Mouse (Mus musculus): ENCODE measurements around the gene Pdrg1.
A peak's percentile ranks its signal among the peaks of the same experiment; 100 is the strongest.

Gene Pdrg1

DNA sequence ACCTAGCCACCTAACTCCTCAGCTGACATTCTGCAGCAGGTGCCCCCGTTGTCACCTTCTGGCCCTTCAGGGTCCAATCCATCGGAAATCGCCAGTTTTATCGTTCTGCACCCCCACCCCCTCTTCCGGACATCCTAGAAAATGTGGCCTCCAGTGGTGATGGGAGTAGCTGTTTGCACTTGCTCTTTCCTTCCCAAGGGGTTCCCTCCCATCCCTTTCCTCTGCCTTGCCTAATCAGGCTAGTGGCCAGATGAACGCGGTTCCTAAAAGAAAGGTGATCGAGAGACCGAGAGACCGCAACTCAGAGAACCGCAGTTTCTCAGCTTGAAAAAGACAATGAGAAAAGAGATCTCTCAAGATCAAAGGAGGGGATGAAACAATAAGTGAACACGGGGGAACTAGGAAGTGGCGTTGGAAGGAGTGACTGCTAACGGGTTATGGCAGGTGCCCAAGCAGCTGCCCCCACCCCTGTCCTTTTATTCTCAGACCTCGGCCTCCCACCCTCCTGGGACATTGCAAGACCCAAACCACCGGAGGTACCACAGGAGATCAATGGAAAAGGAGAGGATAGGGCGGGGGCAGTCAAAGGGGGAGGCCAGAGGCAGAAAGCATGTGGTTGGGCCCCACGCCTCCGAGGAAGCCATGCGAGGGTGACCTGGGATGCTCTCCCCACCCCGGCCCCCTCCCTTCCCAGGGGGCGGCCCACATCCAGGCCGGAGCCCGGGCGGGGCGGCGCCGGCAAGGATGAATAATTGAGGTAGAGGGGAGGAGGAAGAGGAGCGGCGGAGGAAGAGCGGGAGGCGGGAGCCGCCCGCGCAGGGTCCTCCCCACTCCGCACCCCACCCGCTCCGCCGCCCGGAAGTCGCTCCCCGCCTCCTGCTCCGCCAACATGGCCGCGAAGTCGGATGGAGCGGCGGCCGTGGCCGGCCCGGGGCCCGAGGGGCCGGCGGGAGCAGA, 16.2 kb upstream of the Pdrg1 start, which contains the start of gene Xkr7:
Xkr7 (plus strand) TSS at position 727 of the 957 bp plus-strand sequence.
- DNase-seq (ENCODE audit: low read depth, low spot score), result no peak

DNA sequence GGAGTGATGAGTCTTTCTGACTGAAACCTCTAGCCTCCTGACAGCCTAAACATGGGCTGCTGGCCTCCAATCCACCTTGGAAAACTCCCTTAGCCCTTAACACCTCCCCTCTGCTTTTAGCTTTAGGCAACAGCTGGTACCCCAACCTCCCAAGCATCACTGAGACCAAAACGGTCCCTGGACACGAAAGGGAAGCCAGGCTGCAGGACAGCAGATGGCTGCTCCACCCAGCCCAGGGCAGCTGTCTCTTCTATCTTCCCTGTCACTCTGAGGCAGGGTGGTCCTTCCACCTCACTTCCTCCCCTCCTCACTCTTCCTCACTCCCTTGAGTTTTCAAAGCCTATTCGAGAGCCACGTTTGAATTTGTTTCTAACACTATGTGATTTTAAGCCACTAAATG, 15.2 kb upstream of the Pdrg1 start:
- no peak for DNase-seq (ENCODE audit: low read depth, low spot score)

DNA sequence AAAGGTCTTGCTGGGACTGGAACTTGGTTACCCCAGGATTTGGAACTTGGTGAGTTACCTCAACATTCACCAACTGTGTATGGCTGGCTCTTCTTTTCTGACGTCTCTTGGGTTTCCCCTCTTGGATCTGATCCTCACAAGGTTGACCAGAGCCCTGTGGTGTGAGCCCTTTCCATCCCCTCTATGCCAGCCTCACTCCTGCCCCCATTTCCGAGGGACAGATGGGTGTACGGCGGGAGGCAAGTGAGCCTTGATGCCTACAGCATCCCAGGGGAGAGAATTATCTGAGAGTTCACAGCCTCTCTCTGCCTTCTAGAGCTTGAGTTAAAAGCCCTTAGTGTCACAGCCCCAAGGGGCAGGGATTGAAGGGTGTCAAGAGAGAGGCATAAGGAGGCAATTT, 12.3 kb upstream of the Pdrg1 start:
- no peak for DNase-seq (ENCODE audit: low read depth, low spot score)

DNA sequence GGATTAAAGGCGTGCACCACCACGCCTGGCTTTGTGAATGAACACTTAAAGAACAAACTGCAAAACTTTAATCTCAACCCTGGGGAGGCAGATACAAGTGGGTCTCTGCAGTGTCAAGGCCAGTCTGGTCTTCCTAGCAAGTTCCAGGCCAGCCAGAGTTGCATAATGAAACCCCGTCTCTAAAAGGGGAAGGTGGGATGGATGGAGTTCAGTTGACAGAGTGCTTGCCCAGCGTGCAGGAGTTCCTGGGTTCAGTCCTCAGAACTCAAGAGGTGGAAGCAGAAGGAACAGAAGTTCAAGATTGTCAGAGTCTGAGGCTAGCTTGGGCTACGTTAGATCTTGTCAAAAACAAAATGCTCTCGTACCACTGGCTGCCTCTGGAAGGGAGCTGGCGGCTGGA, 10.8 kb upstream of the Pdrg1 start:
- no peak for DNase-seq (ENCODE audit: low read depth, low spot score)

DNA sequence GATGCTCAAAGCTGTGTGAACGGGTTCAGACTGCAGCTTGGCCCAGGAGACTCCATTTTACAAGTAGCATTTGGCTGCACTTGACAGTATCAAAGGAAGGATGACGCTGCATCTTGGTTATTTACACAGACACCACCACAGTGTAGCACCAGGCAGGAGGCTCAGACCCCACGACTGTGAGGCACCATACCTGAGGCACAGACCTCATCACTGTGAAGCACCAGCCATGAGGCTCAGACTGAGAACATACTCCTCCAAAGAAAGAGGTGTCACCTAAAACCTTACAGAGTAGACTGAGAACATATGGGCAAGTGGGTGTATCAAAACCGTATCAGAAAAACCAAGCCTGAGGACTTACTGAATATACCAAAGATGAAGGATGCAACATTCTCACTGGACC, 7.6 kb upstream of the Pdrg1 start:
- DNase-seq (ENCODE audit: low read depth, low spot score), result no peak

DNA sequence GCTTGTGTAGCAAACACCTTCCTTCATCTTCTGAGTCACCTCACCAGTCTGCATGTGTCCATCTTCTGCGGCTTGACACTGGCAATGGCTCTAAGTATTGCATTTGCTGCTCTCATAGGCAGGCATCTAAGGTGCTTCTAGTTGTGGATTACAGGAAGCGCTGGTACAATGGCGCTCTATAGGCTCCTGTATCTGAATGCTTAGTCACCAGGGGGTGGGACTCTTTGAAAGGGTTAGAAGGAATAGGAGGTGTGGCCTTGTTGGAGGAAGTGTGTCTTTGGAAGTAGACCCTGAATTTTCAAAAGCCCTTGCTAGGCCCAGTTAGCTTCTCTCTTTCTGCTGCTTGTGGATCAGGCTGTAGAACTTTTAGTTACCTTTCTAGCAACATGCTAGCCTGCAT, 5.9 kb upstream of the Pdrg1 start:
- DNase-seq (ENCODE audit: low read depth, low spot score), result no peak

DNA sequence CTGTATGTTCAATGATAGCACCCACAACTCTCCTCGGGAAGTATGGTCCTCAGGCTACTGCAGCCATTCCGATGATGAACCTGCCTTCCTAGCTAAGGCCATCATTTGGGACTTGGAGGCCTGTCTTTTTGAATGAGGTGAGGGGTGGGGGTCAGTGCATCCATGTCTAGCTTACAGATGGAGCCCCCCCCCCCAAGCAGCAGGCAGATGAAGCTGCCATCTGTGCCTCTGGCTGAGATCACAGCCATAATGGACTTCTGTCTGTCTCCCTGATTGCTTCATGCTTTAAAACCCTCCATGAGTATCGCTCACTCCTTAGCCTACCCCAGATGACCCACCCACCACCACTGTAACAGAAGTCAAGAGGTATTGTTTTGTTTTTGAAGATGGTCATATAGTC, 4.1 kb upstream of the Pdrg1 start:
- DNase-seq (ENCODE audit: low read depth, low spot score), result no peak

DNA sequence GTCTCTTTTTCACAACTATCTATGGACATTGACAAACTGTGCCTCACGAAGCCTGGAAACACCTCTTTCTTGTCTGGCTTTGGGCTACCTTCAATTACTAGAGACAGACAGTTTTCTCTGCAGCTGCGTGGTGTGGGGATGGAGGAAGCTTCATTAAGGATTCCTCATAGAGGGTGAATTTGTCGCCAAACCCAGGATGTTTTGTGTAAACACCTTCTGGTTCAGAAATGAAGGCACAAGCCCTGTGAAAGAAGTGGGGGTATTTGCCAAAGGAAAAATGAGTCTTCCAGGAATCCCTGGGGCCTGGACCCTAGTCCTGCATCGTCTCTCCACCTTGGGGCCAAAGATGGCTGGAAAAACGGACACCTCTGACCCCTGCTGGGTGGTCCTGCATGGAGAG, 1.6 kb upstream of the Pdrg1 start:
- DNase-seq (ENCODE audit: low read depth, low spot score), result no peak

DNA sequence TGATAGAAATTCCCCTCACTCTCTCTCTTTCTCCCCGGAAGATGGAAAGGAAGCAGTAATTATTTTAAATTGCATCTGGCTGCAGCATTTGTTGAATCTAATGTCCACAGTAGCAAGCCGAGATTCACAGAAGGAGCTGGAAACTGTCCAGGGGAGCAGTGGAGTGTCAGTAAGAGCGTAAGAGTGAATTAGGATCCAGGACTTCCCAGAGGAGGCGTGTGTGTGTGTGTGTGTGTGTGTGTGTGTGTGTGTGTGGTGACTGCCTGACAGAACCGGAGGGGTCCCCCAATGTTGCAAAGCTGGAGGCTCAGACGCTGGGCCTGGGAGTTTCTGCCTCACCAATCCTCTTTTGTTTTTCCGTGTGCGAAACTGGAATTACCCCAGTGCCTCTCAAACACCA, 577 bp upstream of the Pdrg1 start:
- DNase-seq (ENCODE audit: low read depth, low spot score), result no peak

DNA sequence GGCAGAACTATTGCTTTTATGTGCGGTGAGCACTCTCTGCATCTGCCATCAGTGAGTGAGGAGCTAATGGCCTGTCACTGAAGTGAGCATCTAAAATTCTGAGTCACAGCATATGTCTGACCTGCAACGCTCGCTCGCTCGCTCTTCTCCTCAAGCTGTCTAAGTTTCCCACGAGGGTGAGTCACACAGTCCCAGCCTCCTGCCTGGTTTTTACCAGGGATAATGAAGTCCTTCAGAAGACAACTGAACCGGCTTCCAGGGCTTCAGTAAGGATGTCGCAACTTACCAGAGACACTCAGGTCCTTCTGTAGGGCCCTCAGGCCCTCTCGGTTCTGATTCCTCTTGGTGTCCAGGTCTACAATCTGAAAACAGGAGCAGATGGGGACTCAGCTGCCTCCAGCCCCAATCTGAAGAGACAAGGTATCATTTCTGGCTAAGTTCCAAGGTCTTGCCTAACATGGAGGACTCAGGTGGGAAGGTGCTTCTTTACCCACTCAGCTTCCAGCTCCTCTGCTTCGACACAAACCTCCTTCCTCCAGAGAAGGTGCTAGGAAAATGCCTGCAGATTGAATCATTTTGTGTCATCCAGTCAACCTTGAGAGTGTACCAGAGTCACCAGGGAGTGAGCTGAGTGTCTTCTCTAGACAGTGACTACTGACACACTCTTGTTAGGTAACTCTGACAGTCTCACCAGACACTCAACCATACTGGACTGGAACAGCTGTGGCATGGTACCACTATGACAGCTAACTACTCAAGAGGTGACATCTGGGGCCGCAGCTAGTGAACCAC, 1.3 kb downstream of the Pdrg1 start:
- no peak for DNase-seq (ENCODE audit: low read depth, low spot score)

DNA sequence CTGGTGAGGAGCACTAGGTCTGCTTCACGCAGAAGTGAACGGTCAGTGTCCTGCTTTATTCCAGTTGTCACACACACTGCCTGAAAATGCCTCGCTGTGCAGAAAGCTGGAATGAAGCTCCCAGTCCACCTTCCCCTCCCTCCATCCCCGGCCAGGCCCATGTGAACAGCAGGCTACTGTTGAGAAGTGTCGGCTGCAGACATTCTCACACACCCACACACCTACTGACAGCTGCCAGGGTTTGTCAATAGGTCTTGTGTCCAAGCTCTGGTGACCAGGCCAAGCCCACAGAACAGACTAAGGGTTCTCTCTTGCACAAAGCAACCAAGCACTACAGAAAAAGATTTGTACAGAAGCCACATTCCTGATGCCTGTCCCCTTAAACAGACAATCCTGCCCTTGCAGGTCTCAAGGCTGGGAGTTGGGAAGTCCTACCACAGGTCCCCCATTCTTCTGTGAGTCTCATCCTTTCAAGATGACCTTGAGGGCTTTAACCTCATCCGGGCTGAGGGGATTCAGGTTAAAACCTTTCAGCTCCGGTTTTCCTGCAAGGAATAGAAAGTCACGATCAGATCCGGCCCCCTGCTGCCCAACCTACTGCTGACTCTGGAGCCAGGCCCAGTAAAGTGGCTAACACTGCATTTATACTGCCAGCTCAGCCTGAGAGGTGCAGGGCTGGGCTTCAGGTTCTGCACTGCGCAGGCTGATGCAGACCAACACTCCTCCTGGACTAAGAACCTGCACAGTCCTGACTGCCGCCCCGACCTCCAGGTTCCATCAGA, 5.8 kb downstream of the Pdrg1 start:
- DNase-seq (ENCODE audit: low read depth, low spot score), result no peak

DNA sequence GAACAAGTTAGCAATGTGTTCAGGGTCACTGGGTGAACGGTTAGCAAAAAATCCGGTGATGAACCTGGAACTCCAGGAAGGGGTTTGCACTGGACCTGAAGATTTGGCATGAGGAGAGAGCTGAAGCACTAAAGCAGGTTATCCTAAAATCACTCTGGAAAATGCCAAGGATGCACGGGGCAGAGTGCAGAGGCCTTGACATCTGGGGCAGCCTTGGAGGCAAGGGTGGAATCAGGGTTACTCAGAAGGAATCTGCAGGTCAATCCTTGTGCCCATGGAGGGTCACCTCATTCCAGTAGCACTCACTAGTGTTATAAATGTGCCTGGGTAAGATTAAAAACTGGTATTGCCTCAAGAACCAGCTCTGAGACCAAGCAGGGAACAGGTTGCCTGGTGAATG, 9.2 kb downstream of the Pdrg1 start:
- DNase-seq (ENCODE audit: low read depth, low spot score), result no peak

DNA sequence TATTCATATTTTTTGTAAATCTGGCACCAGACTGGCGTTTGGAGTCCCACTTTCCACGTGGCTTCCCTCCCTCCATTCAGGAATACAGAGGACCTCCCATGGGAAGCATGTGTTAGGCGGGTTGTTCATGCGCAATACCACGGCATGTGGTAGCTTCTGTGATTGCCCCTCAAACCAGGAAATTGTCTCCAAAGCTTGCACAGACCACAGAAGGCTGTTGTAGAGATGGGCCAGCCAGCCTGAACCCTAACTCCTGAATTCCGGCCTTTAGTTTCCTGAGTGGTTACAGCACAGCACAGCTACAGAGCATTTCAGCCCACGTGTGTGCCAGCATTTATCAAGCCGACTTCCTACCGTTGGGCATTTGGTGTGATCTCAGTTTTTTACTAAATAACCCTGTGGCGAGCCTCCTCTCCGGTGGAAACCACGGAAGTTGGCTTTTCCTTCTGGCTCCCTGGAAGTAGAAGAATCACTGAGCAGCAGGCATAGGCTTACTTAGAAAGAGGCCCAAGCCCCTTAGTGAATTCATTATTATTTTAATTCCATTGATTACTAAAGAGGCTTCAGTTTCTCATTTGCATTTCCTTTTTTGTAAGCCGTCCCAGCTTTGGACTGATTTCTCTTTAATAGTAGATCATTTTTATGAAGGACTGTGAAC, 11.4 kb downstream of the Pdrg1 start:
- DNase-seq (ENCODE audit: low read depth, low spot score), result no peak

DNA sequence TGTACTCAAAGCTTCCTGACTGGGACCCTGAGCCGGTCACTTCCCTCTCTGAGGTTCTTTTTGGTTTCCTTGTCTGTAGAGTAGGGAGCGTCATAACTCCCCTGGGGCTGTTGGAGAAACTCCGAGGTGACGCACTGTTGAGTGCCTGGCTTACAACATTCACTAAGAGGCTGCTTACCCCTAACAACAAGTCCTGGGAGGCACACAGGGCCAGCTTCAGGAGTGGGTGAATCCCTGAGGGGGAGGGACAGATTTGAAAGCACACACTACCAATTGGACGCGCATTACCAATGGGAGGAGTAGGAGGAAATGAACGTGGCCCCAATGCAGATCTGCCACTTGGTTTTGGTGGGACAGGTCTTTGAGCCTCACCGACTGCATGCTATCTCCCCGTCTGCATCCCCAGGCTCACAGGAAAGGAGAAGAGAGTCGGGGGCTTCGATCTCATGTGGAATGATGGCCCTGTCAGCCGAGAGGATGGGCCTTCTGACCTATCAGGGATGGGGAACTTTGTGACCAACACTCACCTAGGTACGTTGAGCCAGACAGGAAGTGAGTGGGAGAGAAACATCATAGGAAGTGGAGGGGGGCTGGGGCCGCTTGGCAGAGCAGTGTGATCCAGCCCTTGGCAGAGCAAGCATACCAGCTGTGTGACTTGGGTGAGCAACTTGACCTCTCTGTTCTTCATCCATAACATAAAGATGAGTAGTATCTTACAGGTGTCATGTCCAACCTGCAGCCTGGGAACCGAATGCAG, 12.6 kb downstream of the Pdrg1 start:
- DNase-seq (ENCODE audit: low read depth, low spot score), result no peak

DNA sequence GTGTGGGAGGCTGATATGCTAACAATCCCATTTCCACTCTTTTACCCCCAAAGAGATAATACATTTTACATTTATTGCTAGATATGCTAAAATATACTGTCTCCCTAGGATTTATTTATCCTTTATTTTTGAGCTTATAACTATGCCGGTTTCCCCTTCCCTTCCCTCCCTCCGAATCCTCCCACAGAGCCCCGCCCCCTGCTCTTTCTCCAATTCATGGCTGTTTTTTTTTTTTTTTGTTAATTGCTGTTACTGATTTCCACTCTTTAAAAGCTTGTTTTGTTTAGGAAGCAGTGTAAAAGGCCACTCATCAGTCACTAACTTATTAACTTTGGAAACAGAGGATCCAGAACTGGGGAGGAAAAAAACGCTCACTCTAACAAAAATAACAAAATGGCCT, 18.2 kb downstream of the Pdrg1 start:
- no peak for DNase-seq (ENCODE audit: low read depth, low spot score)

DNA sequence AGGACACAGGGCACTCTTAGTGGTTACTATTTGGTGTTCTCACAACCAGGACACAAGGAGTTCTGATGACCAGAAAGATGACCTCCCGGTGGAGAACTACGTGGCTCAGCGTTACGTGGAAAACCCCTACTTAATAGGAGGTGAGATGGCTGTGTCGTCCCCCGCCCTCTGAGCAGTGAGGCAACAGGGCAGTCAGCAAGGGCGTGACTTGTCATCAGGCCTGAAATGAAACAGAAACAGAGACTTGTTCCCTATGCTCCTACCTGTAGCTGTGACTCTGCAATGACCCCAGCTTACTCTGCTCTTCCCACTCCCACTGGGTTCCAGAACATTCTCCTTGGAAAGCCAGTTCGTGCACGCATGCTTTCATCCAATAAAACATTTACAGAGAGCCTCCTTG, 23.7 kb downstream of the Pdrg1 start:
- no peak for DNase-seq (ENCODE audit: low read depth, low spot score)

DNA sequence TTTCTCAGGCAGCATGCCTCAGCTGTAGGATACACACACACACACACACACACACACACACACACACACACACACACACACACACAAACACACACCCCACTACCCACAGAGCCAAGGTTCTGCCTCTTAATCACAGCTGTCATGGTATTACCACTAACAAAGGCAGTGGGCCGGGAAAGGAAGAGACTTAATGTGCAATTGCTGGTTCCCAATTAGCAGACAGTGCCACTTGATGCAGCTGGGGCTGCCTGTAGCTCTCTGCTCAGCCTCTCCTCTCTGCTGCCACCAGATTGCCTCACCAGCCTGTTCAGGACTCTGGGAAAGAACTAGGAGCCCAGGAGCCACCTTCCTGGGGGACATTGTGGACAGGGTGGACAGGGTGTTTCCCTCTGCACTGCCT, 29.6 kb downstream of the Pdrg1 start:
- DNase-seq (ENCODE audit: low read depth, low spot score), result peak; percentile 4

DNA sequence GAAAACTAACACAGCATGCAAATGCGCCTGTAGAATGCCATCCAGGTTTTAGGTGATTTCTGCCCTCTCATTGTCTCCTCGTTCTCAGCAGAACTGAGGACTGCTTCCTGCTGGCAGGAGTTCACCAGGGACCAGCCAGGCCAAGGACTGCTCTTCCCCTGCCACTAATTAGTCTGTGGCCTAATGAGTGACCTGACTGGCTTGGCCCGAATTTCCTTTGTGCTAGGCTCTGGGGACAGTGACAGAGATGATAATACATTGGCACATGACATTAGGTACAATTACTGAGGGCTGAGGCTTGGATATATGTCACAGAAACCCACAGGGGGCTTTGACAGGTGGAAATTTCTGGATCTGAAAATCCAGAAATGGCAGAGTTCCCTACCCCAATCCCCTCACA, 38.2 kb downstream of the Pdrg1 start:
- DNase-seq (ENCODE audit: low read depth, low spot score), result no peak

DNA sequence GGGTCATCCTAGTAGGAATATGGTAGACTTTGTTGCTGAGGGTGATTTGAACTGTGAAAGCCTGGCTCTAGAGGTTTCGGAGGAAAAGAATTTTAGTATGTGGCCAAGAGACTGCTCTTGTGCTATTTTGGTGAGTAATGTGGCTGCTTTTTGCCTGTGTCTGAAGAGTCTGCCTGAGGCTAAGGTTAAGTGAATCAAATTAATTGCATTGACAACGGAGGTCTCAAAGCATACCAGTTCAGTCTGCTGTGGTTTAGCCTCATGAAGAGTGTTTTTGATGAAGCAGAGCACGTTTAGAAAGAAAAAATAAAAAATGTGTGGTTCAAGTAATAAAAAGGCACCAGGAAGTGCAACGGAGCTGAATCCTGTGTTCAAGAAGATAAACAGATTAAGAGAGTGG, 49.7 kb downstream of the Pdrg1 start:
- no peak for DNase-seq (ENCODE audit: low read depth, low spot score)

DNA sequence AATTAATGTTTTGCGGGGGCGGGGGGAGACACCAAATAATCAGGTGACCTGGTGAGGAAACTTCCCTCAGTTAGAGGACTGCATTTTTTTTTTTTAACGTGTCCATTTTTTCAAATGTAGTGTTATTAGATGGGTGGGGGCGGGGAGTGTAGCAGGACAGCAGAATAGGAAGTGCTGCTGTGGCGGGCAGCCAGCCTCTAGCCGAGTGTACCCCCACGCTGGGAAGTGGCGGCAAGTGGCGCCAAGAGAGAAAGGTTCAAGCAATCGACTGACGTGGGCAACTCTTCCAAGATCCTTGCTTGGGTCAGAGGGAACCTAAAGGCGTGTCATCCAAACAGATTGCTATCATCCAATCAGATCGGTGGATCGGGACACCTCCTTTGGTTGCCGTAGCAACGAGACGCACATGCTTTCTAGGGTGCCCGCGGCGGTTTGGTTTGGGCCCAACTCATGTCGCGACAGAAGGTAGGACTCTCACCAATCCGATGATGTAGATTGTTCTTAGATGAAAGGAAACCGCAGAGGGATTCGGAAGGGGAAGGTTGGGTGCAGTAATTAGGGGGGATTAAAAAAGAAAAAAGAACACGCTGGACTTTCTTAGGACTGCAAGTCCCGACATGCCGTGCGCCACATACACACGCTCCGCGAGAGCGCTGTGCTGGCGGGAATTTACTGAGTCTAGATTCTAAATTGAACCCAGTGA, 53.0 kb downstream of the Pdrg1 start, which contains the start of gene Ttll9:
Ttll9 (plus strand) TSS at position 395 of the 703 bp plus-strand sequence.
- DNase-seq (ENCODE audit: low read depth, low spot score), result peak; percentile 89

All from mesoderm, embryonic 11.5 days (tissue).